Comparison of ENCODE assay signal across 8 mouse cellular contexts in genomic region chr2:122368995-122369739, GRCm38 (mm10). TPM values are rescaled to one million over a fixed set of nuclear protein-coding genes. Genes with fewer than 3 reads are reported as not detected.
DNase-seq lines count a peak whose midpoint lies in the region; ATAC-seq lines count a peak whose summit lies in the region.

TSS of gene Shf (minus strand) at chr2:122369162.

- H3K4me3 ChIP-seq in megakaryocyte, embryonic 14.5 days (replicated peaks) = peak within 1 kb of the TSS; percentile 95

- H3K36me3 ChIP-seq in megakaryocyte, embryonic 14.5 days (replicated peaks; ENCODE audit: low read length) = no peaks in the 10 kb centered on the region

- H3K9me3 ChIP-seq in megakaryocyte, embryonic 14.5 days = no peaks in the 10 kb centered on the region

- intact Hi-C loops in gastrocnemius, postnatal 14 days (cut with DNase I; ENCODE audit: low total_unique reads) = no loop called here

- DNase-seq in adipocyte (ENCODE audit: low spot score) = peak; percentile 81
- DNase-seq in embryo, embryonic 10.5 days (ENCODE audit: low spot score) = peak; percentile 89
- peak; percentile 93 for DNase-seq in gastrocnemius, postnatal 14 days
- peak; percentile 81 to 87 for DNase-seq in left cerebral cortex, adult 9 months (ENCODE audit: low spot score in 2 of 2)
- DNase-seq in right cerebral cortex, postnatal 10 days (ENCODE audit: low spot score in 2 of 2) = peak; percentile 93 to 94
- peak; percentile 91 for DNase-seq in urinary bladder, postnatal 14 days (ENCODE audit: low spot score)

- ATAC-seq in inflammation-experienced regulatory T-cells, adult 6 months = peak; percentile 88

- peaks cover 4% of the 10 kb centered on the region for H3K27me3 ChIP-seq in megakaryocyte, embryonic 14.5 days (replicated peaks)

- peaks cover 56% of the 10 kb centered on the region for H3K4me1 ChIP-seq in megakaryocyte, embryonic 14.5 days

RNA-seq across cellular contexts. Expression of gene Shf, which starts in this region (rescaled TPM):
- total RNA-seq in gastrocnemius, postnatal 14 days (2021) = 1 to 10 TPM; 5.1 to 6.0 TPM
- under 1 TPM in 1 of 3 experiments, not detected in 2; 0.39 TPM for polyA plus RNA-seq in inflammation-experienced regulatory T-cells, adult 6 months (2017; shearing (Covaris generic))
- polyA plus RNA-seq in megakaryocyte, embryonic 14.5 days (2012; ENCODE audit: insufficient read depth, low replicate concordance) = 16.9 and 40.0 TPM in 2 replicates

Comparison
In these comparisons a context has a peak if more than half of its experiments do, and no peak if none do; other contexts are left out.
1. Peak in every context shown above with its lines: DNase-seq, ATAC-seq and H3K4me3 ChIP-seq.
2. RNA of gene Shf (polyA plus RNA-seq): 16.9 to 40.0 TPM in megakaryocyte, embryonic 14.5 days; 0.39 TPM in inflammation-experienced regulatory T-cells, adult 6 months; every median in the first group is over 10 times any median in the second.
3. Peak in ATAC-seq in inflammation-experienced regulatory T-cells, adult 6 months; RNA of the gene not detected or under 1 TPM.